ENCODE assay signal across 7 mouse cellular contexts in genomic region chr14:59440039-59440438, GRCm38 (mm10). TPM values are rescaled to one million over a fixed set of nuclear protein-coding genes. Genes with fewer than 3 reads are reported as not detected.
A peak's percentile ranks its signal among the peaks of the same experiment; 100 is the strongest.
DNase-seq lines count a peak whose midpoint lies in the region; ATAC-seq and TF ChIP-seq lines count a peak whose summit lies in the region.

No protein-coding gene starts in this region.

- H3K4me3 ChIP-seq in lung, postnatal 0 days (ENCODE audit: low read depth, low read length), result peak overlapping the region; percentile 82
- H3K4me3 ChIP-seq in embryonic facial prominence, embryonic 10.5 days, result peak overlapping the region; percentile 72
- H3K4me3 ChIP-seq in intestine, postnatal 0 days (ENCODE audit: low read depth, low read length), result peak overlapping the region; percentile 76
- H3K4me3 ChIP-seq in stomach, embryonic 14.5 days (ENCODE audit: low read depth, low read length), result peak overlapping the region; percentile 63

- H3K27me3 ChIP-seq in lung, postnatal 0 days (replicated peaks; ENCODE audit: insufficient read depth, low read length), result no peaks in the 10 kb centered on the region
- no peaks in the 10 kb centered on the region for H3K27me3 ChIP-seq in embryonic facial prominence, embryonic 10.5 days (replicated peaks; ENCODE audit: low read depth, poor library complexity, severe bottlenecking)
- H3K27me3 ChIP-seq in intestine, postnatal 0 days (replicated peaks; ENCODE audit: control insufficient read depth, insufficient read depth, low read length), result no peaks in the 10 kb centered on the region
- no peaks in the 10 kb centered on the region for H3K27me3 ChIP-seq in stomach, embryonic 14.5 days (ENCODE audit: control insufficient read depth, insufficient read depth, low read length)

- DNase-seq in lung, postnatal 0 days (ENCODE audit: low spot score), result peak; percentile 30
- no peak for DNase-seq in lung, postnatal 4 days
- DNase-seq in embryonic facial prominence, embryonic 10.5 days (ENCODE audit: low spot score), result no peak
- no peak for DNase-seq in gastrocnemius, postnatal 10 days

- no peaks in the 10 kb centered on the region for H3K9me3 ChIP-seq in lung, postnatal 0 days (ENCODE audit: low read length)
- no peaks in the 10 kb centered on the region for H3K9me3 ChIP-seq in embryonic facial prominence, embryonic 10.5 days
- H3K9me3 ChIP-seq in intestine, postnatal 0 days (ENCODE audit: control insufficient read depth), result no peaks in the 10 kb centered on the region
- H3K9me3 ChIP-seq in stomach, embryonic 14.5 days (ENCODE audit: control insufficient read depth, low read depth, low read length), result no peaks in the 10 kb centered on the region

- peak overlapping the region; percentile 85 for H3K9ac ChIP-seq in lung, postnatal 0 days (replicated peaks; ENCODE audit: low read depth)
- peak overlapping the region; percentile 82 for H3K9ac ChIP-seq in intestine, postnatal 0 days (ENCODE audit: low read depth, low read length)
- H3K9ac ChIP-seq in stomach, embryonic 14.5 days (replicated peaks; ENCODE audit: low read depth, low read length), result peak overlapping the region; percentile 19; the same call in 1 of the 2 replicates

- 5% methylated on average over 7 of the region's 7 CpGs for WGBS in lung, postnatal 0 days
- WGBS in embryonic facial prominence, embryonic 10.5 days, result 32% methylated on average over 7 of the region's 7 CpGs
- 5% methylated on average over 7 of the region's 7 CpGs for WGBS in intestine, postnatal 0 days
- 18% methylated on average over 7 of the region's 7 CpGs for WGBS in stomach, embryonic 14.5 days

- H3K4me2 ChIP-seq in lung, postnatal 0 days (replicated peaks; ENCODE audit: low read depth, low read length), result peak overlapping the region; percentile 87
- peak overlapping the region; percentile 91 for H3K4me2 ChIP-seq in intestine, postnatal 0 days (replicated peaks; ENCODE audit: low read depth)
- peak overlapping the region; percentile 66 for H3K4me2 ChIP-seq in stomach, embryonic 14.5 days (replicated peaks; ENCODE audit: low read depth, low read length)

- peak overlapping the region; percentile 77 for H3K27ac ChIP-seq in lung, postnatal 0 days (ENCODE audit: low read length)
- H3K27ac ChIP-seq in embryonic facial prominence, embryonic 10.5 days (replicated peaks), result no peak overlapping the region; the same call in 1 of the 2 replicates
- H3K27ac ChIP-seq in intestine, postnatal 0 days (ENCODE audit: low read depth, low read length), result no peak overlapping the region
- H3K27ac ChIP-seq in stomach, embryonic 14.5 days (ENCODE audit: low read length), result no peak overlapping the region

- no peaks in the 10 kb centered on the region for H3K4me1 ChIP-seq in lung, postnatal 0 days (ENCODE audit: insufficient read depth, low read depth, low read length)
- H3K4me1 ChIP-seq in embryonic facial prominence, embryonic 10.5 days, result peaks cover 15% of the 10 kb centered on the region
- no peaks in the 10 kb centered on the region for H3K4me1 ChIP-seq in intestine, postnatal 0 days (replicated peaks; ENCODE audit: control insufficient read depth, insufficient read depth, low read length)
- H3K4me1 ChIP-seq in stomach, embryonic 14.5 days (ENCODE audit: control insufficient read depth, insufficient read depth, low read length), result no peaks in the 10 kb centered on the region

- no peak for TF ChIP-seq EP300 in lung, postnatal 0 days (IDR thresholded peaks at IDR 0.05)

- H3K36me3 ChIP-seq in lung, postnatal 0 days (ENCODE audit: insufficient read depth, low read length), result no peaks in the 10 kb centered on the region
- H3K36me3 ChIP-seq in embryonic facial prominence, embryonic 10.5 days (replicated peaks), result no peaks in the 10 kb centered on the region
- no peaks in the 10 kb centered on the region for H3K36me3 ChIP-seq in intestine, postnatal 0 days (ENCODE audit: control insufficient read depth, insufficient read depth)
- H3K36me3 ChIP-seq in stomach, embryonic 14.5 days (ENCODE audit: control insufficient read depth, insufficient read depth, low read length), result no peaks in the 10 kb centered on the region

- no peak for TF ChIP-seq CTCF in lung, postnatal 0 days (IDR thresholded peaks at IDR 0.05)
- TF ChIP-seq CTCF in intestine, postnatal 0 days (IDR thresholded peaks at IDR 0.05; ENCODE audit: low read depth), result no peak

- no peak for ATAC-seq in lung, postnatal 0 days
- no peak for ATAC-seq in intestine, postnatal 0 days
- no peak for ATAC-seq in stomach, embryonic 14.5 days (ENCODE audit: insufficient number of reproducible peaks, insufficient read depth, low FRiP score, low read depth)
- ATAC-seq in monocyte, adult 5-6 weeks (replicated peaks; ENCODE audit: insufficient number of reproducible peaks, low FRiP score, low TSS enrichment, poor library complexity, severe bottlenecking), result no peak

RNA-seq across cellular contexts. Expression of gene Setdb2, which starts 0.6 kb away (rescaled TPM):
- polyA plus RNA-seq in lung, postnatal 0 days (2015; fragmentation: Nextera tagmentation; extraction: Ambion mirVana), result 5.8 and 6.1 TPM in 2 replicates
- polyA plus RNA-seq in embryonic facial prominence, embryonic 10.5 days (2016; fragmentation: Nextera tagmentation; extraction: Ambion mirVana), result 11.1 and 13.5 TPM in 2 replicates
- polyA plus RNA-seq in intestine, postnatal 0 days (2015; fragmentation: Nextera tagmentation; extraction: Ambion mirVana), result 5.3 and 6.9 TPM in 2 replicates
- polyA plus RNA-seq in stomach, embryonic 14.5 days (2014; fragmentation: Nextera tagmentation; extraction: Ambion mirVana), result 10.0 and 10.5 TPM in 2 replicates
- 42.6 to 56.7 TPM (median 54.3 TPM) in 3 replicates for total RNA-seq in monocyte, adult 5-6 weeks (2017)
- total RNA-seq in gastrocnemius, postnatal 10 days (2021), result 1 to 10 TPM; 5.5 to 6.8 TPM

RNA-seq across cellular contexts. Expression of gene Cab39l, which starts 0.7 kb away (rescaled TPM):
- polyA plus RNA-seq in lung, postnatal 0 days (2015; fragmentation: Nextera tagmentation; extraction: Ambion mirVana), result 25.6 and 27.2 TPM in 2 replicates
- 44.9 and 45.7 TPM in 2 replicates for polyA plus RNA-seq in embryonic facial prominence, embryonic 10.5 days (2016; fragmentation: Nextera tagmentation; extraction: Ambion mirVana)
- 18.1 and 19.0 TPM in 2 replicates for polyA plus RNA-seq in intestine, postnatal 0 days (2015; fragmentation: Nextera tagmentation; extraction: Ambion mirVana)
- polyA plus RNA-seq in stomach, embryonic 14.5 days (2014; fragmentation: Nextera tagmentation; extraction: Ambion mirVana), result 43.2 and 49.3 TPM in 2 replicates
- 13.2 to 39.5 TPM (median 26.0 TPM) in 3 replicates for total RNA-seq in monocyte, adult 5-6 weeks (2017)
- 10 to 100 TPM; 14.0 to 16.6 TPM for total RNA-seq in gastrocnemius, postnatal 10 days (2021)

RNA-seq across cellular contexts. Expression of gene Phf11c, which starts 44.9 kb away (rescaled TPM):
- polyA plus RNA-seq in lung, postnatal 0 days (2015; fragmentation: Nextera tagmentation; extraction: Ambion mirVana), result 0.19 and 0.32 TPM in 2 replicates
- polyA plus RNA-seq in embryonic facial prominence, embryonic 10.5 days (2016; fragmentation: Nextera tagmentation; extraction: Ambion mirVana), result 0.78 and 1.0 TPM in 2 replicates
- polyA plus RNA-seq in intestine, postnatal 0 days (2015; fragmentation: Nextera tagmentation; extraction: Ambion mirVana), result 0.39 and 0.40 TPM in 2 replicates
- polyA plus RNA-seq in stomach, embryonic 14.5 days (2014; fragmentation: Nextera tagmentation; extraction: Ambion mirVana), result 0.87 and 0.88 TPM in 2 replicates
- 2.9 to 6.6 TPM (median 6.6 TPM) in 3 replicates for total RNA-seq in monocyte, adult 5-6 weeks (2017)
- total RNA-seq in gastrocnemius, postnatal 10 days (2021), result under 1 TPM; 0.42 to 0.52 TPM

Comparison
In these comparisons a context has a peak if more than half of its experiments do, and no peak if none do; other contexts are left out.
1. H3K9ac ChIP-seq: peak in every context shown above with its lines; median percentile 85 in lung, postnatal 0 days; 82 in intestine, postnatal 0 days; 19 in stomach, embryonic 14.5 days.